Mouse (Mus musculus): ENCODE results near the gene Apoc2.

DNA sequence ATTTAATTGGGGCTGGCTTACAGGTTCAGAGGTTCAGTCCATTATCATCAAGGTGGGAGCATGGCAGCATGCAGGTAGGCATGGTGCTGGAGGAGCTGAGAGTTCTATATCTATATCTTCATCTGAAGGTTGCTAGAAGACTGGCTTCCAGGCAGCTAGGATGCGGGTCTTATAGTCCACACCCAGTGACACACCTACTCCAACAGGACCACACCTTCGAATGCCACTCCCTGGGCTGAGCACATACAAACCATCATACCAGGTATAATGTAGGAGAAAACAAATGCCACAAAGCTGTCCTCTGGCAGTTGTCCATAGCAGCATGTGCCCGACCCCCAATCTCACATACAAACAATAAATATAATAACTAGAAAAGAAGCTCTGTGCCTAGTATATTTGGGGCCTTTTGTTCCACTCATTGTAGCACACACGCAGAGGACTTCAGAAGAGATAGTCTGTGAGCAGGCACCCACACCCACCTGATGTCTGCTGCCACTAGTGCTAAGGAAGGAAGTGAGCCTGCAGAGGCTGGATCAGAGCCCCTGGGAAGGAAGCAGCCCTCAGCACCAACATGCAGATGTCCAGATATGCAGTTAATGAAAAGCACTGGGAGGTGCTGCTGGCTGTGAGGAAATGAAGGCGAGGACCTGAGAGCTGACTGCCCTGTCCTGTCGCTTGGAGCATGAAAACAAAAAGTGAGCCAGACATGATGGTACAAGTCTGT is 26.5 kb downstream of the Apoc2 start:
- no peak for TF ChIP-seq CHD2 (IDR thresholded peaks at IDR 0.05; ENCODE audit: low read depth, low read length)
- TF ChIP-seq HCFC1 (IDR thresholded peaks at IDR 0.05; ENCODE audit: borderline replicate concordance, insufficient read depth, low read length): no peak
- no peak for TF ChIP-seq ZC3H11A (IDR thresholded peaks at IDR 0.05; ENCODE audit: borderline replicate concordance, low read depth, low read length)
- TF ChIP-seq ZNF384 (IDR thresholded peaks at IDR 0.05; ENCODE audit: low read depth, low read length): no peak

Measured in ES-E14 (cell line).